Mouse (Mus musculus): ENCODE results near the gene 1700024G13Rik. TPM values are rescaled to one million over a fixed set of nuclear protein-coding genes. Genes with fewer than 3 reads are reported as not detected.
A peak's percentile ranks its signal among the peaks of the same experiment; 100 is the strongest.
"Not testable (repeated sequence)": the region's sequence is repeated elsewhere in the genome, so short reads cannot be mapped to it uniquely, and the experiment has no call there.

The 1700024G13Rik gene
- polyA plus RNA-seq (2016; fragmentation: Nextera tagmentation; extraction: Ambion mirVana) = not detected in 2 replicates

GRCm38 (mm10) chr14:32388196-32388595 is at the start of gene 1700024G13Rik:
1700024G13Rik (minus strand) TSS chr14:32388391.
- Histone ChIP-seq H3K4me3 (peak within 1 kb of the TSS; percentile 30), H3K9me3 (no peaks in the 10 kb centered on the region), H3K36me3 (replicated peaks) (no peaks in the 10 kb centered on the region), H3K27me3 (replicated peaks; ENCODE audit: low read depth, poor library complexity, severe bottlenecking) (peaks cover 15% of the 10 kb centered on the region; the same call in 1 of the 2 replicates), H3K27ac (replicated peaks) (no peak within 1 kb of the TSS), H3K4me1 (peaks cover 8% of the 10 kb centered on the region)
- peak; percentile 85 for DNase-seq (ENCODE audit: low spot score)
- WGBS = 2% methylated on average over 13 of the region's 13 CpGs

GRCm38 (mm10) chr14:32437352-32437793 is 49.2 kb upstream of the 1700024G13Rik start:
- H3K36me3 ChIP-seq (replicated peaks) = no peaks in the 10 kb centered on the region
- no peaks in the 10 kb centered on the region for H3K9me3 ChIP-seq
- H3K4me1 ChIP-seq = peaks cover 14% of the 10 kb centered on the region
- DNase-seq (ENCODE audit: low spot score) = peak; percentile 55
- H3K27ac ChIP-seq (replicated peaks) = no peak overlapping the region; the same call in 1 of the 2 replicates
- H3K4me3 ChIP-seq = no peak overlapping the region
- H3K27me3 ChIP-seq (replicated peaks; ENCODE audit: low read depth, poor library complexity, severe bottlenecking) = peaks cover 19% of the 10 kb centered on the region
- WGBS = 28% methylated on average over 5 of the region's 5 CpGs

GRCm38 (mm10) chr14:32429030-32429602 is 40.9 kb upstream of the 1700024G13Rik start:
- H3K4me3 ChIP-seq = no peak overlapping the region
- no peaks in the 10 kb centered on the region for H3K9me3 ChIP-seq
- H3K27me3 ChIP-seq (replicated peaks; ENCODE audit: low read depth, poor library complexity, severe bottlenecking) = peaks cover 5% of the 10 kb centered on the region; the same call in 1 of the 2 replicates
- no peak overlapping the region for H3K27ac ChIP-seq (replicated peaks)
- no peak for DNase-seq (ENCODE audit: low spot score)
- no peaks in the 10 kb centered on the region for H3K36me3 ChIP-seq (replicated peaks)
- 47% methylated on average over 8 of the region's 8 CpGs for WGBS
- peaks cover 22% of the 10 kb centered on the region for H3K4me1 ChIP-seq

- Histone ChIP-seq H3K4me3 (no peak overlapping the region), H3K27ac (replicated peaks) (no peak overlapping the region), H3K4me1 (peaks cover 26% of the 10 kb centered on the region), H3K27me3 (replicated peaks; ENCODE audit: low read depth, poor library complexity, severe bottlenecking) (peaks cover 5% of the 10 kb centered on the region; the same call in 1 of the 2 replicates), H3K9me3 (no peaks in the 10 kb centered on the region), H3K36me3 (replicated peaks) (no peaks in the 10 kb centered on the region)
- no peak for DNase-seq (ENCODE audit: low spot score)
- WGBS = 88% methylated on average over 7 of the region's 7 CpGs
Measured at GRCm38 (mm10) chr14:32423946-32424345, 35.8 kb upstream of the 1700024G13Rik start.

- Histone ChIP-seq H3K27me3 (replicated peaks; ENCODE audit: low read depth, poor library complexity, severe bottlenecking) (no peaks in the 10 kb centered on the region), H3K36me3 (replicated peaks) (no peaks in the 10 kb centered on the region), H3K9me3 (peaks cover 5% of the 10 kb centered on the region; the same call in 1 of the 2 replicates), H3K27ac (replicated peaks) (no peak overlapping the region), H3K4me1 (peaks cover 11% of the 10 kb centered on the region), H3K4me3 (no peak overlapping the region)
- WGBS = 83% methylated on average over 11 of the region's 11 CpGs
- DNase-seq (ENCODE audit: low spot score) = no peak
Measured at GRCm38 (mm10) chr14:32418747-32419146, 30.6 kb upstream of the 1700024G13Rik start.

GRCm38 (mm10) chr14:32412075-32412474 is 23.9 kb upstream of the 1700024G13Rik start:
- WGBS = 85% methylated on average over 5 of the region's 5 CpGs
- Histone ChIP-seq H3K4me3 (no peak overlapping the region), H3K36me3 (replicated peaks) (no peaks in the 10 kb centered on the region), H3K27me3 (replicated peaks; ENCODE audit: low read depth, poor library complexity, severe bottlenecking) (no peaks in the 10 kb centered on the region), H3K27ac (replicated peaks) (no peak overlapping the region), H3K9me3 (no peaks in the 10 kb centered on the region; the same call in 1 of the 2 replicates), H3K4me1 (0 out of 2 replicates have a peak, but pooled peaks cover 3% of the 10 kb centered on the region)
- peak; percentile 6 for DNase-seq (ENCODE audit: low spot score)

GRCm38 (mm10) chr14:32410084-32410483 is 21.9 kb upstream of the 1700024G13Rik start:
- Histone ChIP-seq H3K27me3 (replicated peaks; ENCODE audit: low read depth, poor library complexity, severe bottlenecking) (0 out of 2 replicates have a peak, but pooled peaks cover 3% of the 10 kb centered on the region), H3K36me3 (replicated peaks) (no peaks in the 10 kb centered on the region), H3K4me3 (no peak overlapping the region), H3K4me1 (0 out of 2 replicates have a peak, but pooled peaks cover 3% of the 10 kb centered on the region), H3K9me3 (no peaks in the 10 kb centered on the region), H3K27ac (replicated peaks) (no peak overlapping the region)
- DNase-seq (ENCODE audit: low spot score) = no peak
- WGBS = 71% methylated on average over 5 of the region's 5 CpGs

GRCm38 (mm10) chr14:32405399-32405798 is 17.2 kb upstream of the 1700024G13Rik start:
- H3K36me3 ChIP-seq (replicated peaks); H3K27me3 ChIP-seq (replicated peaks; ENCODE audit: low read depth, poor library complexity, severe bottlenecking); H3K9me3 ChIP-seq; DNase-seq (ENCODE audit: low spot score); H3K4me3 ChIP-seq; H3K27ac ChIP-seq (replicated peaks); H3K4me1 ChIP-seq: not testable (repeated sequence)
- WGBS = 70% methylated on average over 1 of the region's 1 CpGs

GRCm38 (mm10) chr14:32381619-32382018 is 6.6 kb downstream of the 1700024G13Rik start:
- Histone ChIP-seq H3K4me3 (no peak overlapping the region), H3K27ac (replicated peaks) (no peak overlapping the region), H3K9me3 (no peaks in the 10 kb centered on the region), H3K27me3 (replicated peaks; ENCODE audit: low read depth, poor library complexity, severe bottlenecking) (peaks cover 46% of the 10 kb centered on the region), H3K36me3 (replicated peaks) (no peaks in the 10 kb centered on the region), H3K4me1 (peaks cover 31% of the 10 kb centered on the region)
- WGBS = 62% methylated on average over 15 of the region's 15 CpGs
- no peak for DNase-seq (ENCODE audit: low spot score)

- Histone ChIP-seq H3K27ac (replicated peaks) (no peak overlapping the region), H3K4me1 (peaks cover 31% of the 10 kb centered on the region), H3K27me3 (replicated peaks; ENCODE audit: low read depth, poor library complexity, severe bottlenecking) (peaks cover 46% of the 10 kb centered on the region), H3K9me3 (no peaks in the 10 kb centered on the region), H3K36me3 (replicated peaks) (no peaks in the 10 kb centered on the region), H3K4me3 (no peak overlapping the region)
- no peak for DNase-seq (ENCODE audit: low spot score)
- 41% methylated on average over 7 of the region's 7 CpGs for WGBS
Measured at GRCm38 (mm10) chr14:32381066-32381465, 7.1 kb downstream of the 1700024G13Rik start.

GRCm38 (mm10) chr14:32380099-32380480 is 8.1 kb downstream of the 1700024G13Rik start:
- H3K9me3 ChIP-seq = no peaks in the 10 kb centered on the region
- H3K4me3 ChIP-seq = peak overlapping the region; percentile 43
- no peak overlapping the region for H3K27ac ChIP-seq (replicated peaks)
- H3K27me3 ChIP-seq (replicated peaks; ENCODE audit: low read depth, poor library complexity, severe bottlenecking) = peaks cover 45% of the 10 kb centered on the region
- DNase-seq (ENCODE audit: low spot score) = no peak
- no peaks in the 10 kb centered on the region for H3K36me3 ChIP-seq (replicated peaks)
- H3K4me1 ChIP-seq = peaks cover 31% of the 10 kb centered on the region
- WGBS = 27% methylated on average over 3 of the region's 3 CpGs

- peak overlapping the region; percentile 43 for H3K4me3 ChIP-seq
- H3K9me3 ChIP-seq = no peaks in the 10 kb centered on the region
- peaks cover 43% of the 10 kb centered on the region for H3K27me3 ChIP-seq (replicated peaks; ENCODE audit: low read depth, poor library complexity, severe bottlenecking)
- no peak overlapping the region; the same call in 1 of the 2 replicates for H3K27ac ChIP-seq (replicated peaks)
- DNase-seq (ENCODE audit: low spot score) = peak; percentile 64
- no peaks in the 10 kb centered on the region for H3K36me3 ChIP-seq (replicated peaks)
- H3K4me1 ChIP-seq = peaks cover 31% of the 10 kb centered on the region
- WGBS = 5% methylated on average over 22 of the region's 22 CpGs
Measured at GRCm38 (mm10) chr14:32379395-32380098, 8.6 kb downstream of the 1700024G13Rik start.

- WGBS = 89% methylated on average over 2 of the region's 2 CpGs
- Histone ChIP-seq H3K4me1 (no peaks in the 10 kb centered on the region), H3K36me3 (replicated peaks) (no peaks in the 10 kb centered on the region), H3K27me3 (replicated peaks; ENCODE audit: low read depth, poor library complexity, severe bottlenecking) (peaks cover 4% of the 10 kb centered on the region), H3K27ac (replicated peaks) (no peak overlapping the region), H3K9me3 (no peaks in the 10 kb centered on the region), H3K4me3 (no peak overlapping the region)
- no peak for DNase-seq (ENCODE audit: low spot score)
Measured at GRCm38 (mm10) chr14:32372510-32372909, 15.7 kb downstream of the 1700024G13Rik start.

All from embryonic facial prominence, embryonic 10.5 days (tissue).